Mouse (Mus musculus): ENCODE measurements around the gene Nap1l2. TPM values are rescaled to one million over a fixed set of nuclear protein-coding genes. Genes with fewer than 3 reads are reported as not detected.
"Not testable (repeated sequence)": the region's sequence is repeated elsewhere in the genome, so short reads cannot be mapped to it uniquely, and the experiment has no call there.

Gene Nap1l2
- 100 to 1,000 TPM in 3 of 4 experiments, 10 to 100 TPM in 1; 89.5 to 113 (median 106) TPM for total RNA-seq (2022)

GRCm38 (mm10) chrX:103186431-103186786, at the start of gene Nap1l2:
Gene Nap1l2 (minus strand): TSS chrX:103186640.
- DNase-seq (ENCODE audit: low spot score in 2 of 2) = peak; percentile 46 to 85

- no peak for DNase-seq (ENCODE audit: low spot score in 2 of 2)
Measured at GRCm38 (mm10) chrX:103215251-103215650, 28.8 kb upstream of the Nap1l2 start.

GRCm38 (mm10) chrX:103186829-103187228, 389 bp upstream of the Nap1l2 start:
- no peak for DNase-seq (ENCODE audit: low spot score in 2 of 2)

DNA sequence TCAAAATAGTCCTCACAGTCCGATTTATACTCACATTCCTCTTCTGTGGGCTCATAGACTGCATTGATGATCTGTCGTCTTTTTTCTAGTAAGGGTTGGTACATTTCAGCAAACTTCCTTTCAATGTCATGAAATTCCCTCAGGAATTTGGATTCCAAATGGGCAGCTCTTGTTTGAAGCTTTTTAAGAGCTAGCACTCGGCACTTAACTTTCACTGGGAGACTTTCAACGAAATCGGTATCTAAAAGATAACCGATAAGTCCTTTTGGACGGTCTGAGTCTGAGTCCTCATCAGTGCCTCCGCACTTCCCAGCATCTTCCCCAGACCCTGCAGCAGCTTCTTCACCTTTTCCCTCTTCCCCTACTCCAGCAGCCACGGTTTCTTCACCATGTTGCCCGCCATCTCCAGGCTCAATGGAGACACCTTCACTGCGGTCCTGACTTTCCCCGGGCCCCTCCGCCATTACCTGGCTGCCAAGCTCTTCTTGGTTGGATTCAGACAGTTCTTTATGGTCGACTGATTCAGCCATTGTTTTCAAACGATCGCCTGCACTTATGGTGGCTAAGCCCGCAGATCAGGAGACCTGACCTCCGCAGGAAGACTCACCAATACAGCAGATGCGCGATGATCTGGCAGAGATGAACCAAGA, 534 bp downstream of the Nap1l2 start:
- peak; percentile 7 to 43 for DNase-seq (ENCODE audit: low spot score in 2 of 2)

DNA sequence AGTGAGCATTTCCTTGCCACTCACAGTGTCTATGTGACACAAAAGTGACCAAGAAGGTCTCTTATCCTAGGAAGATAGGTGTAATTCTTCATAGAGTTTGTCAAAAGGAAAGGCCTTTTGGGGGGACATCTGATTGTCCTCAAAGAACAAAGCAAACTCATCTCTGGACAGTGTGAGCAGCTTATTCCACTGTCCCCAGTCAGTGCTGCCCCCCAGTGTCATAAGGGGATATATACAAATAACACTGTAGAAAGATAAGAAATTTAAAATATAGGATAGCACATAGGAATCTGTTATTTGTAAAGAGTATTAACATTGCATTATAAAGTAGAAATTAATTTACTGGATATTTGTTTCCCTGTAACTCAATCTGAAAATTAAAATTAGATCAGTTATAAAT, 2.9 kb downstream of the Nap1l2 start:
- no peak for DNase-seq (ENCODE audit: low spot score in 2 of 2)

DNA sequence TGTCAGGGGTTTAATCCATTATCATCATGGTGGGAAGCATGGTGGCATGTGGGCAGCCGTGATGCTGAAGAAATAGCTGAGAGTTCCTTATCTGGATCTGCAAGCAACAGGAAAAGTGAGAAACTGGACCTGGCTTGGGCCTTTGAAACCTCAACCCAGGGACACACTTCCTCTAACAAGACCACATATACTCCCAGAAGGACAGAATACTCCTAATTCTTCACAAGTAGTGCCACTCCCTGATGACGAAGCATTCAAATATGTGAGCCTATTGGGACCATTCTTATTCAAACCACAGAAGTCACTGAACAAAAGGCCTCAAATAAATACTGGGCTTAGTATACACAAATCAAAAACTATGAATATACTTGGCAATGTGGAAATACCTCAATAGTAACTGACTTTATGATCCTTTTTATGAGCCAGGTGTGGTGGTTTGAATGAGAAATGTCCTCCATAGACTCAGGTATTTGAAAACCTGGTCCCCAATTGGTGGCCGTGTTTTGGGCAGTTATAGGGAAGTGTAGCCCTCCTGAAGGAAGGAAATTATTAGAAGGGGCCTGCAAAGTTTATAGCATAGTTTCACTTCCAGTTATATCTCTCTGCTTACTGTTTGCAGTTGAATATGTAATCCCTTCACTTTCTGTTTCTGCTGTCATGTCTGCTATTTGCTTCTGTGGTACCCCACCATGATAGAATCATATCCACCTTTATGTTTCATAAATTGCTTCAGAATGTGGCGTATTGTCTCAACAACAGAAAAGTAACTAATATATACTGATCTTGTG, 6.5 kb downstream of the Nap1l2 start:
- DNase-seq (ENCODE audit: low spot score in 2 of 2) = no peak

DNA sequence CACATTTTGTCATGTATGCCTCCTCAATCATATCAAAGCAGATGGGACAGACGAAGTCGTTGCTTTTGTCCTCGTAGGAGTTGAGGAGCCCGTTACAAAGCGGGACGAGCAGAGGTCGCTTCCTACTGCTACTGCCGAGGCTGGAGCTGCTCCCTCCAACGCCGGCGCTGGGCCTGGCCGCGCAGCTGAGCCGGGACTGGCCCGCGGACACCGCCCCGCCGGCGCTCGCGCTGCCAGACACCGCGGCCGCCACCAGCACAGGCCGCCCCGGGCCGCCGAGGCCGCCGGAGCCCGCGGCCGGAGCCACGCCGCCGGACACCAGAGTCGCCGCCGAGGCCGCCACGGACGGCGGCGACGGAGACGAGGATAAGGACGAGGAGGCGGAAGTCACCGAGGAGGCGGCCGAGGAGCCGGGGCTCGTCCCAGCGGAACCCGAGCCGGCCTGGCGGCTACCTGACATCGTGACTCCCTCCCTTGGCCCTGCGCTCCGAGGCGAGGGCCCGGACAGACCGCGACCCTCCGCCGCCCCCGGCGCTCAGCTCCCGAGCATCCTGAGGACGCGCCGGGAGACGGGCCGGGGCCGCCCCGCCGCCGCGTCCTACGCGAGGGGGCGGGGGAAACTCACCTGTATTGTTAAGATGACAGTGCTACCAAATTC, 21.4 kb downstream of the Nap1l2 start:
- not testable (repeated sequence) for DNase-seq (ENCODE audit: low spot score in 2 of 2)

DNA sequence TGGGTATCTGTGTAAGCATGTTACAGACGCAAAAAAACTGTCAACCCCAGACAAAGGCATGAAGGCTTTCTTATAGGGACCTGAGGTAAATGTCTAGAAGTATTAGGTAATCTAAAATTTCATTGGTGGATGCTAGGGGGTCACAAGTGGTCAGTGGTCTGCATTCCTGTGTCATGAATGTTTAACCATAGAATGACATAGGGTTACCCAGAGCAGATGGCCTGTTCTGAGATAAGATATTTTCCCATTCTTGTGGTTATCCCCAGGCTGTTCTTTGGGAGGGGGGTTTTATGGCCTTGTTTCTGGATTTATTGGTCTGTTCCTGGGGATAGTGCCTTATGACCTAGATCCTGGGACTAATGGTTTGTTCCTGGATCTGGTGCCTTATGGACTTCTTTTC, 30.3 kb downstream of the Nap1l2 start:
- no peak for DNase-seq (ENCODE audit: low spot score in 2 of 2)

GRCm38 (mm10) chrX:103138549-103138948, 47.9 kb downstream of the Nap1l2 start:
- no peak for DNase-seq (ENCODE audit: low spot score in 2 of 2)

Other genes with a start within 250 kb of the Nap1l2 start
- gene Cdx4, start 134.8 kb upstream of the Nap1l2 start, total RNA-seq (2022) = not detected
- 10 to 100 TPM; 18.7 to 23.7 (median 22.7) TPM for gene Chic1, start 169.8 kb upstream of the Nap1l2 start, total RNA-seq (2022)
- not detected for gene Tsx, start 227.8 kb upstream of the Nap1l2 start, total RNA-seq (2022)
- not detected for gene Gm26992, start 235.4 kb upstream of the Nap1l2 start, total RNA-seq (2022)